Mouse (Mus musculus): ENCODE results near the gene Muc5b. TPM values are rescaled to one million over a fixed set of nuclear protein-coding genes. Genes with fewer than 3 reads are reported as not detected.

Muc5b gene
- polyA plus RNA-seq, 1 experiment: not detected

- WGBS: 71% methylated on average over 3 of the region's 3 CpGs
- no peak overlapping the region for H3K27ac ChIP-seq (ENCODE audit: control insufficient read depth, insufficient read depth, low read depth, low read length, poor library complexity)
- TF ChIP-seq CTCF (IDR thresholded peaks at IDR 0.05; ENCODE audit: control insufficient read depth, insufficient read depth, low read length) (0 out of 2 replicates have a peak, but pooled peaks have one; percentile 4), POLR2A (IDR thresholded peaks at IDR 0.05; ENCODE audit: borderline replicate concordance, control insufficient read depth, low read depth, low read length) (no peak)
- no peak overlapping the region for H3K4me3 ChIP-seq (replicated peaks; ENCODE audit: control insufficient read depth, low read depth, low read length)
- H3K4me1 ChIP-seq (ENCODE audit: control insufficient read depth, insufficient read depth, low read length): no peaks in the 10 kb centered on the region
These were observed 20.6 kb upstream of the Muc5b start for GRCm38 (mm10) chr7:141818267-141818666.

GRCm38 (mm10) chr7:141822582-141823261 is 16.1 kb upstream of the Muc5b start:
- H3K4me3 ChIP-seq (replicated peaks; ENCODE audit: control insufficient read depth, low read depth, low read length): no peak overlapping the region
- no peaks in the 10 kb centered on the region for H3K4me1 ChIP-seq (ENCODE audit: control insufficient read depth, insufficient read depth, low read length)
- H3K27ac ChIP-seq (ENCODE audit: control insufficient read depth, insufficient read depth, low read depth, low read length, poor library complexity): no peak overlapping the region
- no peak for TF ChIP-seq POLR2A (IDR thresholded peaks at IDR 0.05; ENCODE audit: borderline replicate concordance, control insufficient read depth, low read depth, low read length)
- TF ChIP-seq CTCF (IDR thresholded peaks at IDR 0.05; ENCODE audit: control insufficient read depth, insufficient read depth, low read length): no peak
- 35% methylated on average over 4 of the region's 4 CpGs for WGBS

GRCm38 (mm10) chr7:141823699-141824098 is 15.2 kb upstream of the Muc5b start:
- no peak for TF ChIP-seq POLR2A (IDR thresholded peaks at IDR 0.05; ENCODE audit: borderline replicate concordance, control insufficient read depth, low read depth, low read length)
- WGBS: 81% methylated on average over 6 of the region's 6 CpGs
- Histone ChIP-seq H3K4me1 (ENCODE audit: control insufficient read depth, insufficient read depth, low read length) (no peaks in the 10 kb centered on the region), H3K27ac (ENCODE audit: control insufficient read depth, insufficient read depth, low read depth, low read length, poor library complexity) (no peak overlapping the region), H3K4me3 (replicated peaks; ENCODE audit: control insufficient read depth, low read depth, low read length) (no peak overlapping the region)

- no peak overlapping the region for H3K4me3 ChIP-seq (replicated peaks; ENCODE audit: control insufficient read depth, low read depth, low read length)
- WGBS: 84% methylated on average over 9 of the region's 9 CpGs
- H3K27ac ChIP-seq (ENCODE audit: control insufficient read depth, insufficient read depth, low read depth, low read length, poor library complexity): no peak overlapping the region
- no peaks in the 10 kb centered on the region for H3K4me1 ChIP-seq (ENCODE audit: control insufficient read depth, insufficient read depth, low read length)
- TF ChIP-seq POLR2A (IDR thresholded peaks at IDR 0.05; ENCODE audit: borderline replicate concordance, control insufficient read depth, low read depth, low read length) (no peak), CTCF (IDR thresholded peaks at IDR 0.05; ENCODE audit: control insufficient read depth, insufficient read depth, low read length) (no peak)
These were observed 14.5 kb upstream of the Muc5b start for GRCm38 (mm10) chr7:141824398-141824797.

GRCm38 (mm10) chr7:141835941-141836340 is 2.9 kb upstream of the Muc5b start:
- 7% methylated on average over 7 of the region's 7 CpGs for WGBS
- Histone ChIP-seq H3K4me1 (ENCODE audit: control insufficient read depth, insufficient read depth, low read length) (peaks cover 5% of the 10 kb centered on the region), H3K27ac (ENCODE audit: control insufficient read depth, insufficient read depth, low read depth, low read length, poor library complexity) (no peak overlapping the region), H3K4me3 (replicated peaks; ENCODE audit: control insufficient read depth, low read depth, low read length) (no peak overlapping the region)
- TF ChIP-seq POLR2A (IDR thresholded peaks at IDR 0.05; ENCODE audit: borderline replicate concordance, control insufficient read depth, low read depth, low read length) (no peak), CTCF (IDR thresholded peaks at IDR 0.05; ENCODE audit: control insufficient read depth, insufficient read depth, low read length) (no peak)

- Histone ChIP-seq H3K27ac (ENCODE audit: control insufficient read depth, insufficient read depth, low read depth, low read length, poor library complexity) (no peak overlapping the region), H3K4me1 (ENCODE audit: control insufficient read depth, insufficient read depth, low read length) (peaks cover 5% of the 10 kb centered on the region), H3K4me3 (replicated peaks; ENCODE audit: control insufficient read depth, low read depth, low read length) (no peak overlapping the region)
- WGBS: 35% methylated on average over 8 of the region's 8 CpGs
- TF ChIP-seq CTCF (IDR thresholded peaks at IDR 0.05; ENCODE audit: control insufficient read depth, insufficient read depth, low read length): no peak
- no peak for TF ChIP-seq POLR2A (IDR thresholded peaks at IDR 0.05; ENCODE audit: borderline replicate concordance, control insufficient read depth, low read depth, low read length)
These were observed 2.4 kb upstream of the Muc5b start for GRCm38 (mm10) chr7:141836423-141836822.

- Histone ChIP-seq H3K27ac (ENCODE audit: control insufficient read depth, insufficient read depth, low read depth, low read length, poor library complexity) (no peak overlapping the region), H3K4me1 (ENCODE audit: control insufficient read depth, insufficient read depth, low read length) (peaks cover 5% of the 10 kb centered on the region), H3K4me3 (replicated peaks; ENCODE audit: control insufficient read depth, low read depth, low read length) (no peak overlapping the region)
- WGBS: 76% methylated on average over 10 of the region's 10 CpGs
- TF ChIP-seq POLR2A (IDR thresholded peaks at IDR 0.05; ENCODE audit: borderline replicate concordance, control insufficient read depth, low read depth, low read length) (no peak), CTCF (IDR thresholded peaks at IDR 0.05; ENCODE audit: control insufficient read depth, insufficient read depth, low read length) (no peak)
These were observed 1.5 kb downstream of the Muc5b start for GRCm38 (mm10) chr7:141840354-141840753.

GRCm38 (mm10) chr7:141861046-141861445 is 22.2 kb downstream of the Muc5b start:
- TF ChIP-seq CTCF (IDR thresholded peaks at IDR 0.05; ENCODE audit: control insufficient read depth, insufficient read depth, low read length) (no peak), POLR2A (IDR thresholded peaks at IDR 0.05; ENCODE audit: borderline replicate concordance, control insufficient read depth, low read depth, low read length) (no peak)
- Histone ChIP-seq H3K4me3 (replicated peaks; ENCODE audit: control insufficient read depth, low read depth, low read length) (no peak overlapping the region), H3K27ac (ENCODE audit: control insufficient read depth, insufficient read depth, low read depth, low read length, poor library complexity) (no peak overlapping the region), H3K4me1 (ENCODE audit: control insufficient read depth, insufficient read depth, low read length) (no peaks in the 10 kb centered on the region; the same call in 1 of the 2 replicates)
- WGBS: 5% methylated on average over 4 of the region's 4 CpGs

- H3K4me3 ChIP-seq (replicated peaks; ENCODE audit: control insufficient read depth, low read depth, low read length): no peak overlapping the region
- 46% methylated on average over 5 of the region's 5 CpGs for WGBS
- TF ChIP-seq POLR2A (IDR thresholded peaks at IDR 0.05; ENCODE audit: borderline replicate concordance, control insufficient read depth, low read depth, low read length) (no peak), CTCF (IDR thresholded peaks at IDR 0.05; ENCODE audit: control insufficient read depth, insufficient read depth, low read length) (no peak)
- no peaks in the 10 kb centered on the region for H3K4me1 ChIP-seq (ENCODE audit: control insufficient read depth, insufficient read depth, low read length)
- H3K27ac ChIP-seq (ENCODE audit: control insufficient read depth, insufficient read depth, low read depth, low read length, poor library complexity): no peak overlapping the region
These were observed 30.8 kb downstream of the Muc5b start for GRCm38 (mm10) chr7:141869644-141870043.
